Mouse (Mus musculus) telencephalon, adult 2 months (tissue): ENCODE measurements around the gene Fars2.
A peak's percentile ranks its signal among the peaks of the same experiment; 100 is the strongest.
"Not testable (repeated sequence)": the region's sequence is repeated elsewhere in the genome, so short reads cannot be mapped to it uniquely, and the experiment has no call there.

ENCODE experiments used
- DNase-seq: peaks from one replicate; pipeline ENCODE4 v3.0.0-alpha.2; 2011; ENCODE audit warnings: low read depth, low spot score

Gene Fars2

GRCm38 (mm10) chr13:36367712-36368491 is 250.7 kb downstream of the Fars2 start:
- peak; percentile 77 for DNase-seq

GRCm38 (mm10) chr13:36368799-36369198 is 251.6 kb downstream of the Fars2 start:
- DNase-seq, result no peak

GRCm38 (mm10) chr13:36369400-36369799 is 252.2 kb downstream of the Fars2 start:
- no peak for DNase-seq

DNA sequence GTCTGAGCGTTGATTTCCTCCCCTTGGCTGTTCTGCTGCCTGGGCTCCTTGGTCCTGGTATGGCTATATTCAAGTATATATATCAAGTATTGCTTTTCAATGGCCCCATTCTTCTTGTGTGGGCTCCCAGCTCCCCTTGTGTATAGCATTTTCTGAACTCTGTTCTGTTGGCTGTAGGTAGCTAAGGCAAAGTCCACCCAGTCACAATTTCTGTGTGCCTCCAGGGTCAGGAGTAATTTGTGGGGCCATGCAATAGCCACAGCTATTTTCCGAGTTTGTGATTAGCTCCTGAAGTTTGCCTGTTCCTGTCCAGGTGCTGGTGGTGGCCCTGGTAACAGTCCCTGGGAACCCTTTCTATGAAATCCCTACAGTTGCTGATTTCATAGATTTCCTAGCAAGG is 266.0 kb downstream of the Fars2 start:
- DNase-seq, result no peak

GRCm38 (mm10) chr13:36386074-36386473 is 268.9 kb downstream of the Fars2 start:
- no peak for DNase-seq

DNA sequence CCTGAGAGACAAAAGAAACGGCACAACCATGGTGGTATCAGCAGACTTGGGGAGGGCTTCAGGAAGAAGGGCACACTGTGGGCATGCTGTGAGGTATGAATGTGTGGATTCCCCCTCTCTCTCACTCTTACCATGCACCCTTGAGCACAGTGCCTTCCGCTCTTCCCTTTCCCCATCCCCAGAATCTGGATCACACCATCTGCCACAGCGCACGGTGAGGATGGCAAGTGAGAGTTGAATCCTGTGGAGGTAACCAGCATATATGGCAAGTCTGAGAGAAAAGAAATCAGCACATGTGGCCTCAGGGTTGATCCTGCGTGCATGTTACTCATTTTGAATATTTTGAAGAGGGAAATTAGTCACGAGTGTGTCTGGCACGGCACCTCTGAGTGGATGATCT is 274.7 kb downstream of the Fars2 start:
- no peak for DNase-seq

DNA sequence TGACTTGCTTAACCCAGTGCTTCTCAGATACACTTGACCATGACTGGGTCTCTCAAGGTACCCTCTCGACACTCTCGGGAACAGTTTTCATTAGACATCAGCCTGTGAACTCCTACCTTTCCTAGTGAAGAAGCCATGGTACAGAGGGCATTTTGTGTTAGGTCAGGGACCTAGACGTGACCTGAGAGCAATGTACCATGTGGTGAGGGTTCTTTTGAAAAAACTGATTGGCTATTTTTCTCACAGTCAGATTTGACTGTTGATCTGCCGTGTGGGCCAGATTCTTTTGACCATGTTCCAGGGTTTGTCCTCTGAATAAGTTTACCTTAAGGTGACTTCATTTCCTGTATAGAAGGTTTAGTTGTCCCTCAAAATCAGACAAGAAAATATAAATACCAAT is 275.5 kb downstream of the Fars2 start:
- no peak for DNase-seq

- DNase-seq, result no peak
These were observed 283.8 kb downstream of the Fars2 start for GRCm38 (mm10) chr13:36401011-36401410.

DNA sequence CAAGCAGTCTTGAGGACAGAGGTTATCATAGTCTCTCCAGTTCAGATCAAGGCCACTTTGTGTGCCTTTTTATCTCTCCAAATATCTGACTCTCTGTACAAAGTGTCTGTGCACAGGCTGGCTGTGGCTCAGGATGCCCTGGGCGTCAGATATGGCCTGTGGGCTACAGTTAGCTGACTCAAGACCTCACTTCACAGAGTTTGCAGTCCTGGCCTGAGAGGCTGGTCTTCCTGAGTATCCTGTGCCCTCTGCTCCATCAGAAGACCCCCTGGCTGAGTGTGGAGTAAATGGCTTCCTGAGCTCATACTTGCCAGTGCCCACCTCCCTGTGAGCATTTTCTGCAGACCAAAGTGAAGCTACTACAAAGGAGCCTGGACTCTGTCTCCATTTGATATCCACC is 296.1 kb downstream of the Fars2 start:
- no peak for DNase-seq

DNA sequence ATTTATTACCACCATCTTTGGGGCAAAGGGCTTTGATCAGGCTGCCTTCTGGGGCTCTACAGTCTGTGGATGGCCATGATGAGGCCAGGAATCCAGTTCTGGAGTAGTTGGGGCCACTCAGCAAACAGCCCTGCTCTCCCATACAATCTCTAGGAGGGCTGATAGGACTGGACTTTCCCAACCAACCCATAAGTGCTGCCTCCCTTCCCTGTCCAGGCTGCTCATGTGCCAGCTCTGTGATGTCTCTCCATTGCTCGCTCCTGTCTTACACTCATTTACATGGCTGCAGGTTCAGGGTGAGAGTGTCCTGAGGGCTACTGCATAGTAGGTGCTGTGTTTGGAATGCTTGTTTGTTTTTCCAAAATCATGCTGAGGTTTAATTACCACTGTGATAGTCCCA is 298.0 kb downstream of the Fars2 start:
- DNase-seq, result no peak

DNA sequence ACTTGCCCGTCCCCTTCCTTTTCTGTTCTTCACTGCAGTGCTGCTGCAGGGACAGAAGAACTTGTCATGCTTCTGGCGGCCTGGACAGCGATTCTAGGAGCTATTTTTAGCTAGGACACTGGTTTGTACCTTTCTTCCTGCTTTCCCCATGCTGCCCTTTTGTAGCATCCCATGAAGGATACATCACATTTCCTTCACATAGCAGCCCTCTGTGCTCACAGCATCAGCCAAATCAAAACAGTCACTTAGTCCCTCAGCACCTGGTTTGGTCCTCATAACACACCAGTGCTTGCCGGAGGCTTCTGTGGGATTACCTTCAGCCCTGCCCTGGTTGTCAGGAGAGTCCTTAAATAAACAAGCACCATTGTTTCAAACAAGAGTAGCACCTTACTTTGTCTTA is 299.3 kb downstream of the Fars2 start:
- no peak for DNase-seq

DNA sequence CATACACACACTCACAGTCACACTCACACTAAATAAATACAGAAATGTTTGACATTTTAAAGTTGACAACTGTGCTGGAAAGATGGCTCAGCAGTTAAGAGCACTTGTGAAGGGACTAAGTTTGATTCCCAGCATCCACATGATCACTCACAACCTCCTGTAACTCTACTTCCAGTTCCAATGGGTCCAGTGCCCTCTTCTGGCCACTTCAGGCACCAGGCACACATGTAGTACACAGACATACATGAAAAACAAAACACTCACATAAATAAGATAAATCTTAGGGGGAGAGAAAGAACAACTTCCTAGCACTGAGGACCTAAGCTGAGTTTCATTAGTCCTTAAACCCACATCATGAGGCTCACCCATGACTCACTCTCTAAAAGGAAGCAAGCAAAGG is 302.1 kb downstream of the Fars2 start:
- no peak for DNase-seq

DNA sequence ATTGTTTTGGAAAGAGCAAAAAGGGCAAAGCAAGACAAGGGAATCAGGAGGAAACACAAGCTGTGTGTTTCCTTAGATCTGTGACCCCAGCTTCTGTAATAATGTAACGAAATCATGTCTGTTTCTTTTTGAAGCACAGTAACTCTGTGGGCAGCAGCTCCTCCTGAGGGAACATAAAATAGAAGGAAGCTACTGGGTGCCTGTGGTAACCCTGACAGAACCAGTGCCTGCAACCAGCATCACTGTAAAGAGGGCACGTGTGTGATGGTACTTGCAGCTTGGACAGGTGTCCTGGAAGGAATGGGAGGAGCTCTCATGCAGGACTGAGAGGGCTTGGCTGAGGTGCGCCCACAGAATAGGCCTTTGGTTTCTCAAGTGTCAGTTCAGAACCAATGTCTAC is 305.2 kb downstream of the Fars2 start:
- no peak for DNase-seq

GRCm38 (mm10) chr13:36425824-36426705 is 308.9 kb downstream of the Fars2 start:
- DNase-seq, result not testable (repeated sequence)

DNA sequence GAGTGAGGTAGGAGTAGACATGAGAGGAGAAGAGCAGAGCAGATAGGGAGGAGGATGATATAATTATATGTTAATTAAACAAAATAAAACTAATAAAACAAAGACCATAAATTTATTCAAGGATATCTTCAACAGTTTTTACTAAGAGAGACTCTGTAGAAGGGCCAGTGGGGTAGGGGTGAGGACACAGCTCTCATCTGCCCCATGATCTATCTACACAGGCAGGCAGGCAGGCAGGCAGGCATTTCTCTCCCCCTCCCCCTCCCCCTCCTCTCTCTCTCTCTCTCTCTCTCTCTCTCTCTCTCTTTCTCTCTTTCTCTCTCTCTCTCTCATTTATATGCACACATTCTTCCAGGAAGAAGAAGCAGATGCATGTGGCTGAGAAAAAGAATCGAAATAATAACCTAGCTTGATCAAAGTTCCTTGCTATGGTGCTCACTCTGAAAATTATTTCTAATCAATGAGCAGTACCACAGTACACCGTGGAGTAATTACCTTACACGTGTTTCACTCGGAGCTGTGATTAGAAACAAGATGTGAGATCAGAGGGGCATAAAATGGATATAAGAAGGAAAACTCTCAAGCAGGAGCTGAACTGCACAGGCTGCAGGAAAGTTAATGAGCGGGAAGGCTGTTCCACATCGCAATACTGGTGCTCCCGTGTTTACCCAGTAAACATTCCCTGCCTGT is 312.4 kb downstream of the Fars2 start:
- DNase-seq, result no peak

- DNase-seq, result no peak
These were observed 313.4 kb downstream of the Fars2 start for GRCm38 (mm10) chr13:36430420-36431114.

GRCm38 (mm10) chr13:36431974-36432518 is 314.8 kb downstream of the Fars2 start:
- peak; percentile 52 for DNase-seq

DNA sequence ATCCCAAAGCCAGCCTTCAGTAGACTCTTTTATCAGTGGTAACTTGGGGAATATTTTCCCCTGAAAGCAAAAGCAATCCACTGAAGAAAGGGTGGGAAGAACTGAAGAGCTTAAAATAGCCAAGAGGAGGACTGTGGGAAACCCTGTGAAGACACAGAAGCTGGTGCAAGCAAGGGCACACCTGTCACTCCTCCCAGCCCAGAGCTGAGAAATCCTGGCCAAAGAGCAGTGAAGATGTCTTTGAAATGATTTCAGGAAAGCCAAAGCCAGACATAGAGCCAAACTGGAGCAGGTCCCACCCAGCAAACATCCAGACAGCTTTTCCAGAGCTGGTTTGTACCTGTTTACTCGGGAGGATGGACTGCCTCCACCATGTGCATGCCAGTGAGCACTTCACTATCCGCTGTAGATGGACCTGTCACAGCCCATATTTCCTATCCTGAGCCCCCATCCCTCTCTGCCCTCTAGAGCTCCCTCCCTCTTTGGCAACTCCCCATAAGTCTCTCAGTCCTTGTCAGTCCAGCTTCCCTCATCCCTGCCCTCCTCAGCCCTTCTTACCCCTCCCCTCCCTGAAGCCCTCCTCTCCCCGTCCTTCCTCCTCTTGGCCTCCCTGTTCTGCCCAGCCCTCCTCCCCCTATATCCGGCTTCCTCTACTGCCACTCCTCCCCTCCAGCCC is 327.7 kb downstream of the Fars2 start:
- peak; percentile 34 for DNase-seq

DNA sequence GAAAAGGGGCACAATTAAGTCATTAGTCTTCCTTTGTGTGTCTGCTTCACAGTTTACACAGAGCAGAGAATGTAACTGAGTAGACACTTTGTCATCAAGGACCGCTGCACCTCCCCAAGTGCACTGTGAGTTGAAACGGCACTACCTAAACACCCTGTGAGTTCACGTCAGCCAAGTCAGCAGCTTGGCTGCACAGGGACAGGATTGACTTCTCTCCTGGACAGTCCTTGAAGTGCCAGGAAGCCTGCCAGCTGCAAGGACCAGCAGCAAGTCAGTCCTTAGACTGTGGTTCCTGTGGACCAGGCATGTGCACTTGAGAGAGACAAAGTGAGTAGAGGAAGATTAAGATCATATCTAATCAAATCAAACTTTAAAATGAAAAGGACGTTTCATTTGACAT is 330.7 kb downstream of the Fars2 start:
- DNase-seq, result no peak

GRCm38 (mm10) chr13:36448565-36448964 is 331.4 kb downstream of the Fars2 start:
- DNase-seq, result no peak

GRCm38 (mm10) chr13:36451437-36451836 is 334.2 kb downstream of the Fars2 start:
- peak; percentile 40 for DNase-seq
